Mouse (Mus musculus) liver, embryonic 11.5 days (tissue): Measurements from ENCODE around the gene Ephx1. TPM values are rescaled to one million over a fixed set of nuclear protein-coding genes. Genes with fewer than 3 reads are reported as not detected.
A peak's percentile ranks its signal among the peaks of the same experiment; 100 is the strongest.

Source experiments
- ATAC-seq: fragments of 200-750 bp; cut with Nextera tagmentation; replicated peaks from 2 replicates; pipeline ENCODE4 v1.8.0; 2017; ENCODE audit warnings: moderate number of reproducible peaks, mild to moderate bottlenecking, moderate TSS enrichment, moderate library complexity; ENCODE audit not compliant: low FRiP score
- DNase-seq: peaks from one replicate; pipeline ENCODE4 v3.0.0-alpha.2; 2017; ENCODE audit warnings: low spot score
- H3K27ac ChIP-seq: fragments of 300-500 bp; sonication (generic); 2 replicates; pipeline ENCODE4 v1.5.1; 2014; ENCODE audit warnings: mild to moderate bottlenecking, low read depth, low read length, control low read depth
- H3K27me3 ChIP-seq: fragments of 300-500 bp; sonication (generic); replicated peaks from 2 replicates; pipeline ENCODE4 v1.6.1; 2014; ENCODE audit warnings: low read length, mixed read lengths; ENCODE audit not compliant: control insufficient read depth, insufficient read depth
- H3K36me3 ChIP-seq: fragments of 300-500 bp; sonication (generic); 2 replicates; pipeline ENCODE4 v1.6.1; 2014; ENCODE audit warnings: mild to moderate bottlenecking, low read length, moderate library complexity, mixed read lengths; ENCODE audit not compliant: control insufficient read depth, insufficient read depth
- H3K4me1 ChIP-seq: fragments of 300-500 bp; sonication (generic); replicated peaks from 2 replicates; pipeline ENCODE4 v1.6.1; 2014; ENCODE audit warnings: low read length, mixed read lengths; ENCODE audit not compliant: control insufficient read depth, insufficient read depth
- H3K4me2 ChIP-seq: fragments of 300-500 bp; sonication (generic); 2 replicates; pipeline ENCODE4 v1.6.1; 2014; ENCODE audit warnings: mild to moderate bottlenecking, control low read depth, moderate library complexity
- H3K4me3 ChIP-seq: fragments of 300-500 bp; sonication (generic); 2 replicates; pipeline ENCODE4 v1.5.1; 2014; ENCODE audit warnings: low read depth, low read length, control low read depth
- H3K9ac ChIP-seq: fragments of 300-500 bp; sonication (generic); 2 replicates; pipeline ENCODE4 v1.6.1; 2014; ENCODE audit warnings: low read depth, low read length, control low read depth
- H3K9me3 ChIP-seq: fragments of 300-500 bp; sonication (generic); 2 replicates; pipeline ENCODE4 v1.6.1; 2016; ENCODE audit warnings: low read length, inconsistent platforms, mixed read lengths; ENCODE audit not compliant: control insufficient read depth
- WGBS: fragments of 180-500 bp; shearing (Covaris S2); extraction: QIAGEN DNeasy Blood & Tissue Kit; methylation state at CpG from one replicate; pipeline ENCODE4 v1.1.7; 2014; 5-methylcytosine and 5-hydroxymethylcytosine counted together
- polyA plus RNA-seq: library from polyadenylated mRNA; unstranded; fragments of >200 nt; fragmentation: Nextera tagmentation; extraction: Ambion mirVana; gene quantifications from 2 replicates; pipeline ENCODE4 v1.2.1, GENCODE M21; 2014

Gene Ephx1
- polyA plus RNA-seq, 1 experiment from 2014 or later = 1.6 TPM

- Histone ChIP-seq H3K4me1 (no peaks in the 10 kb centered on the region; the same call in 1 of the 2 replicates), H3K9me3 (no peaks in the 10 kb centered on the region), H3K9ac (no peak overlapping the region), H3K4me3 (no peak overlapping the region), H3K27ac (no peak overlapping the region), H3K36me3 (no peaks in the 10 kb centered on the region), H3K27me3 (peaks cover 1% of the 10 kb centered on the region; the same call in 1 of the 2 replicates), H3K4me2 (no peak overlapping the region)
- WGBS = 61% methylated on average over 4 of the region's 4 CpGs
- DNase-seq (no peak), ATAC-seq (no peak)
Measured at GRCm38 (mm10) chr1:181010171-181010932, 10.4 kb downstream of the Ephx1 start.

- 63% methylated on average over 3 of the region's 3 CpGs for WGBS
- no peak for DNase-seq
- H3K27ac ChIP-seq = no peak overlapping the region
- H3K4me3 ChIP-seq = no peak overlapping the region
- no peak for ATAC-seq
- H3K4me2 ChIP-seq = no peak overlapping the region
- no peaks in the 10 kb centered on the region for H3K9me3 ChIP-seq
- H3K4me1 ChIP-seq = no peaks in the 10 kb centered on the region; the same call in 1 of the 2 replicates
- H3K9ac ChIP-seq = no peak overlapping the region
- H3K36me3 ChIP-seq = no peaks in the 10 kb centered on the region
- H3K27me3 ChIP-seq = no peaks in the 10 kb centered on the region
Measured at GRCm38 (mm10) chr1:181009754-181010153, 10.9 kb downstream of the Ephx1 start.

GRCm38 (mm10) chr1:181009011-181009590 is 11.6 kb downstream of the Ephx1 start:
- Histone ChIP-seq H3K27me3 (no peaks in the 10 kb centered on the region), H3K4me2 (no peak overlapping the region), H3K9ac (no peak overlapping the region), H3K9me3 (no peaks in the 10 kb centered on the region), H3K36me3 (no peaks in the 10 kb centered on the region), H3K4me3 (no peak overlapping the region), H3K4me1 (no peaks in the 10 kb centered on the region; the same call in 1 of the 2 replicates), H3K27ac (no peak overlapping the region)
- 86% methylated on average over 4 of the region's 4 CpGs for WGBS
- no peak for ATAC-seq
- DNase-seq = no peak

- DNase-seq = no peak
- H3K4me1 ChIP-seq = no peaks in the 10 kb centered on the region; the same call in 1 of the 2 replicates
- H3K9ac ChIP-seq = no peak overlapping the region
- ATAC-seq = no peak
- H3K27ac ChIP-seq = no peak overlapping the region
- WGBS = 87% methylated on average over 2 of the region's 2 CpGs
- no peaks in the 10 kb centered on the region for H3K27me3 ChIP-seq
- H3K4me2 ChIP-seq = no peak overlapping the region
- no peaks in the 10 kb centered on the region for H3K36me3 ChIP-seq
- H3K4me3 ChIP-seq = no peak overlapping the region
- H3K9me3 ChIP-seq = no peaks in the 10 kb centered on the region
Measured at GRCm38 (mm10) chr1:181008266-181008665, 12.4 kb downstream of the Ephx1 start.

- H3K36me3 ChIP-seq = no peaks in the 10 kb centered on the region
- no peak overlapping the region for H3K4me3 ChIP-seq
- ATAC-seq (no peak), DNase-seq (peak; percentile 15)
- no peaks in the 10 kb centered on the region; the same call in 1 of the 2 replicates for H3K4me1 ChIP-seq
- no peaks in the 10 kb centered on the region for H3K9me3 ChIP-seq
- H3K27ac ChIP-seq = no peak overlapping the region
- no peaks in the 10 kb centered on the region for H3K27me3 ChIP-seq
- WGBS = 89% methylated on average over 6 of the region's 6 CpGs
- no peak overlapping the region for H3K4me2 ChIP-seq
- H3K9ac ChIP-seq = no peak overlapping the region
Measured at GRCm38 (mm10) chr1:181007831-181008230, 12.9 kb downstream of the Ephx1 start.

- Histone ChIP-seq H3K27ac (no peak overlapping the region), H3K36me3 (no peaks in the 10 kb centered on the region), H3K27me3 (no peaks in the 10 kb centered on the region), H3K9ac (no peak overlapping the region), H3K4me2 (no peak overlapping the region), H3K9me3 (no peaks in the 10 kb centered on the region), H3K4me1 (peaks cover 1% of the 10 kb centered on the region; the same call in 1 of the 2 replicates), H3K4me3 (no peak overlapping the region)
- no peak for DNase-seq
- WGBS = 70% methylated on average over 8 of the region's 8 CpGs
- peak; percentile 43; the same call in 1 of the 2 replicates for ATAC-seq
Measured at GRCm38 (mm10) chr1:181005331-181005730, 15.4 kb downstream of the Ephx1 start.

- H3K4me3 ChIP-seq = no peak overlapping the region
- H3K36me3 ChIP-seq = no peaks in the 10 kb centered on the region
- H3K9me3 ChIP-seq = no peaks in the 10 kb centered on the region
- H3K27me3 ChIP-seq = no peaks in the 10 kb centered on the region
- no peak overlapping the region for H3K9ac ChIP-seq
- H3K27ac ChIP-seq = no peak overlapping the region
- no peak for ATAC-seq
- 77% methylated on average over 2 of the region's 2 CpGs for WGBS
- H3K4me2 ChIP-seq = no peak overlapping the region
- DNase-seq = no peak
- 0 out of 2 replicates have a peak, but pooled peaks cover 4% of the 10 kb centered on the region for H3K4me1 ChIP-seq
Measured at GRCm38 (mm10) chr1:181003790-181004189, 16.9 kb downstream of the Ephx1 start.

- no peaks in the 10 kb centered on the region for H3K27me3 ChIP-seq
- H3K9ac ChIP-seq = no peak overlapping the region
- no peak overlapping the region for H3K4me3 ChIP-seq
- no peak overlapping the region for H3K27ac ChIP-seq
- H3K4me1 ChIP-seq = 0 out of 2 replicates have a peak, but pooled peaks cover 4% of the 10 kb centered on the region
- H3K9me3 ChIP-seq = no peaks in the 10 kb centered on the region
- H3K36me3 ChIP-seq = no peaks in the 10 kb centered on the region
- DNase-seq (no peak), ATAC-seq (no peak)
- 72% methylated on average over 3 of the region's 3 CpGs for WGBS
- H3K4me2 ChIP-seq = no peak overlapping the region
Measured at GRCm38 (mm10) chr1:181001621-181002020, 19.1 kb downstream of the Ephx1 start.
